Mouse (Mus musculus) kidney, embryonic 15.5 days (tissue): Measurements from ENCODE around the gene Nrde2. TPM values are rescaled to one million over a fixed set of nuclear protein-coding genes. Genes with fewer than 3 reads are reported as not detected.

Source experiments
- ATAC-seq: fragments of 200-750 bp; cut with Nextera tagmentation; replicated peaks from 2 replicates; pipeline ENCODE4 v1.8.0; 2017; ENCODE audit warnings: moderate TSS enrichment; ENCODE audit not compliant: low FRiP score
- H3K27ac ChIP-seq: fragments of 300-500 bp; sonication (generic); 2 replicates; pipeline ENCODE4 v1.5.1; 2015; ENCODE audit warnings: mild to moderate bottlenecking, inconsistent platforms
- H3K27me3 ChIP-seq: fragments of 300-500 bp; sonication (generic); 2 replicates; pipeline ENCODE4 v1.6.1; 2015; ENCODE audit warnings: inconsistent platforms
- H3K36me3 ChIP-seq: fragments of 300-500 bp; sonication (generic); 2 replicates; pipeline ENCODE4 v1.6.1; 2015; ENCODE audit warnings: inconsistent platforms
- H3K4me1 ChIP-seq: fragments of 300-500 bp; sonication (generic); 2 replicates; pipeline ENCODE4 v1.6.1; 2015; ENCODE audit warnings: inconsistent platforms
- H3K4me2 ChIP-seq: fragments of 300-500 bp; sonication (generic); 2 replicates; pipeline ENCODE4 v1.6.1; 2015; ENCODE audit warnings: moderate library complexity, mild to moderate bottlenecking, inconsistent platforms
- H3K4me3 ChIP-seq: fragments of 300-500 bp; sonication (generic); replicated peaks from 2 replicates; pipeline ENCODE4 v1.5.1; 2015; ENCODE audit warnings: mild to moderate bottlenecking, inconsistent platforms
- H3K9ac ChIP-seq: fragments of 300-500 bp; sonication (generic); 2 replicates; pipeline ENCODE4 v1.6.1; 2015; ENCODE audit warnings: mild to moderate bottlenecking, inconsistent platforms
- H3K9me3 ChIP-seq: fragments of 300-500 bp; sonication (generic); replicated peaks from 2 replicates; pipeline ENCODE4 v1.6.1; 2016; ENCODE audit warnings: inconsistent platforms
- WGBS: fragments of 180-500 bp; shearing (Covaris S2); methylation state at CpG from one replicate; pipeline ENCODE4 v1.1.7; 2015; ENCODE audit warnings: mixed read lengths; 5-methylcytosine and 5-hydroxymethylcytosine counted together
- polyA plus RNA-seq: library from polyadenylated mRNA; unstranded; fragments of >200 nt; fragmentation: Nextera tagmentation; extraction: Ambion mirVana; gene quantifications from 2 replicates; pipeline ENCODE4 v1.2.1, GENCODE M21; 2015

The Nrde2 gene
- polyA plus RNA-seq, 1 experiment from 2014 or later, result 18.9 TPM

DNA sequence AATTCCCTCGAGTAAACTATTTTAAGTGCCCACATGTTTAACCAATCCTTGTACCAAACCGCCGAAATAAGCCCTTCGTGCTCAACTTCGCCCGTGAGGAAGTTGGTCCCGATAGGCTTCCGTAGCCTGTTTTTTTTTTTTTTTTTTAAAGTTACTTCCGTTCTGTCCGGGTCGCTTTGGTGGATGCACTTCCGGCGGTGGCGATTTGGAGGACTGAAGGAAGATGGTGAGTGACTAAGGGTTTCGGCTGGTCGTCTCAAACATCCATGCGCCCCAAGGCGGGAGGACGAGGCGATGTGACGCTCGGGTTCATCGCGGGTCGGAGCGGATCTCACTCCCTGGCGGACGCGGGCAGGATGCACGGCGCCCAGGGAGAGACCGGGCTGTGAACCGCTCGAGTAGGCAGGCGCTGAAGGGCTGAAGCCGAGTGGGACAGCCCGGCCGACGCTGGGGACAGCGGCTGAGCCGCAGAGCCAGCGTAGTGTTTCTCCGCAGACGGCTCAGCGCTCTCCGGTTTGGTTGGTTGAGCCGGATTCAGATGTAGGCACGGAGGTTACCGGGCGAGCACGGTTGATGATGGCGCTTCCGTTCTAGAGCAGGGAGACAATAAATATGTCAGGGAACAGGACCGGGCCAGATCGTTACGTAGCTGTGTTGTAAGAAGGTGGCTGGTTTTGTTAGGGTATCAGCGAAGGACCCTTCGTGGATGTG lies 49.3 kb downstream of the Nrde2 start, which contains the start of gene Psmc1:
Gene Psmc1 (plus strand): TSS at position 169 of the 711 bp plus-strand sequence.
- H3K9ac ChIP-seq, result peak within 1 kb of the TSS; percentile 96
- peaks cover 26% of the 10 kb centered on the region for H3K4me1 ChIP-seq
- H3K4me3 ChIP-seq, result peak within 1 kb of the TSS; percentile 94
- H3K27me3 ChIP-seq, result 0 out of 2 replicates have a peak, but pooled peaks cover under 1% of the 10 kb centered on the region
- H3K27ac ChIP-seq, result peak within 1 kb of the TSS; percentile 93
- peak; percentile 80 for ATAC-seq
- H3K4me2 ChIP-seq, result peak within 1 kb of the TSS; percentile 81
- H3K36me3 ChIP-seq, result peaks cover 32% of the 10 kb centered on the region
- H3K9me3 ChIP-seq, result no peaks in the 10 kb centered on the region
- WGBS, result under 1% methylated on average over 58 of the region's 58 CpGs

GRCm38 (mm10) chr12:100107436-100107835 lies 52.0 kb downstream of the Nrde2 start:
- H3K36me3 ChIP-seq, result peaks cover 8% of the 10 kb centered on the region
- no peak overlapping the region for H3K9ac ChIP-seq
- H3K4me2 ChIP-seq, result no peak overlapping the region
- H3K4me1 ChIP-seq, result peaks cover 26% of the 10 kb centered on the region
- H3K27ac ChIP-seq, result no peak overlapping the region
- H3K4me3 ChIP-seq, result no peak overlapping the region
- no peak for ATAC-seq
- 48% methylated on average over 4 of the region's 4 CpGs for WGBS
- H3K27me3 ChIP-seq, result 0 out of 2 replicates have a peak, but pooled peaks cover 3% of the 10 kb centered on the region
- H3K9me3 ChIP-seq, result no peaks in the 10 kb centered on the region

- no peaks in the 10 kb centered on the region for H3K9me3 ChIP-seq
- H3K27ac ChIP-seq, result no peak overlapping the region
- no peak overlapping the region for H3K4me3 ChIP-seq
- 0 out of 2 replicates have a peak, but pooled peaks cover 3% of the 10 kb centered on the region for H3K27me3 ChIP-seq
- no peaks in the 10 kb centered on the region for H3K36me3 ChIP-seq
- H3K4me1 ChIP-seq, result peaks cover 22% of the 10 kb centered on the region
- 0 out of 2 replicates have a peak overlapping the region, but pooled peaks have one; percentile 19 for H3K4me2 ChIP-seq
- 12% methylated on average over 20 of the region's 20 CpGs for WGBS
- ATAC-seq, result no peak
- no peak overlapping the region for H3K9ac ChIP-seq
Observed at GRCm38 (mm10) chr12:100106275-100106895, 53.1 kb downstream of the Nrde2 start.

DNA sequence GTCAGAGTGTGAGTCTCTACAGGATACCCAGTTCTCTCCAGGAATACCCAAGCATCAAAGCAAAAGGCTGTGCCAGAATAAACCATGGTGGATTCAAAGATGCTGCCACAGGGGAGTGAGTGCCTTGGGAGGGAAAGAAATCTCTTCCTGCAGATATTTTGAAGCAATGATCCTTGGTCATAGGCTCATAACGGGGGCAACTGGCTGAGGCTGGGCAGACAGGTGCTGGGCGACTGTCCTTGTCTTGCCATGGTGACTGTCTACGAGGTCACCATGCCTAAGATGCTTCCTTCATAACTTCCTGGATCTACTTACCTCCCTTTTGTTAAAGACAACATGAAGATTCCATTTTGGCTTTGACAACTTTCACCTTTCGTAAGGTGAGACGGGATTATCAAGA lies 54.9 kb downstream of the Nrde2 start:
- 93% methylated on average over 5 of the region's 5 CpGs for WGBS
- H3K4me3 ChIP-seq, result no peak overlapping the region
- peaks cover 12% of the 10 kb centered on the region for H3K4me1 ChIP-seq
- no peak overlapping the region for H3K4me2 ChIP-seq
- ATAC-seq, result no peak
- H3K9me3 ChIP-seq, result no peaks in the 10 kb centered on the region
- H3K36me3 ChIP-seq, result no peaks in the 10 kb centered on the region
- 0 out of 2 replicates have a peak, but pooled peaks cover 3% of the 10 kb centered on the region for H3K27me3 ChIP-seq
- H3K27ac ChIP-seq, result no peak overlapping the region
- no peak overlapping the region for H3K9ac ChIP-seq

DNA sequence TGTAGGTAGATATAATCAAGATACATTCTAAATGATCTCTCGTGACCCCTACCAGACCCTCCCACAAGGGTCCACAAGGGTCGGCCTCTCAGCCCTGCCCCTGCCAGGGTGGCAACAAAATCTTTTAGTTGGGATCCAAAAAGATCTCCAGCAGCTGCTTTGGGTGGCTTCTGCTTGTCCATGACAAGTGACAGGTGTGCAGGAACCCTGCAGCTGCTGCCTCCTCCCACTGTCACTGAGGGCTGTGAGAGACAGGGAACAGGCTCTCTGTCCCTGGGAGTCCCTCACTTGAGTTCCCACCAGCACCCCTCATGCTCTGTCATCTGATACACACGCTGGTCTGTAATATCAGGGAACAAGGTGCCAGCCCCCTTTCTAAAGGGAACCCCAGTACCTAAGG lies 57.8 kb downstream of the Nrde2 start:
- no peak overlapping the region for H3K27ac ChIP-seq
- H3K9me3 ChIP-seq, result no peaks in the 10 kb centered on the region
- H3K27me3 ChIP-seq, result 0 out of 2 replicates have a peak, but pooled peaks cover 3% of the 10 kb centered on the region
- no peak for ATAC-seq
- H3K36me3 ChIP-seq, result no peaks in the 10 kb centered on the region
- peaks cover 9% of the 10 kb centered on the region; the same call in 1 of the 2 replicates for H3K4me1 ChIP-seq
- H3K4me3 ChIP-seq, result no peak overlapping the region
- H3K4me2 ChIP-seq, result no peak overlapping the region
- WGBS, result 63% methylated on average over 3 of the region's 3 CpGs
- H3K9ac ChIP-seq, result no peak overlapping the region

GRCm38 (mm10) chr12:100100707-100101030 lies 58.8 kb downstream of the Nrde2 start:
- no peak overlapping the region for H3K27ac ChIP-seq
- no peaks in the 10 kb centered on the region for H3K4me1 ChIP-seq
- 74% methylated on average over 3 of the region's 3 CpGs for WGBS
- ATAC-seq, result no peak
- no peaks in the 10 kb centered on the region for H3K9me3 ChIP-seq
- no peak overlapping the region for H3K4me3 ChIP-seq
- H3K36me3 ChIP-seq, result no peaks in the 10 kb centered on the region
- no peak overlapping the region for H3K9ac ChIP-seq
- H3K4me2 ChIP-seq, result no peak overlapping the region
- 0 out of 2 replicates have a peak, but pooled peaks cover 3% of the 10 kb centered on the region for H3K27me3 ChIP-seq

DNA sequence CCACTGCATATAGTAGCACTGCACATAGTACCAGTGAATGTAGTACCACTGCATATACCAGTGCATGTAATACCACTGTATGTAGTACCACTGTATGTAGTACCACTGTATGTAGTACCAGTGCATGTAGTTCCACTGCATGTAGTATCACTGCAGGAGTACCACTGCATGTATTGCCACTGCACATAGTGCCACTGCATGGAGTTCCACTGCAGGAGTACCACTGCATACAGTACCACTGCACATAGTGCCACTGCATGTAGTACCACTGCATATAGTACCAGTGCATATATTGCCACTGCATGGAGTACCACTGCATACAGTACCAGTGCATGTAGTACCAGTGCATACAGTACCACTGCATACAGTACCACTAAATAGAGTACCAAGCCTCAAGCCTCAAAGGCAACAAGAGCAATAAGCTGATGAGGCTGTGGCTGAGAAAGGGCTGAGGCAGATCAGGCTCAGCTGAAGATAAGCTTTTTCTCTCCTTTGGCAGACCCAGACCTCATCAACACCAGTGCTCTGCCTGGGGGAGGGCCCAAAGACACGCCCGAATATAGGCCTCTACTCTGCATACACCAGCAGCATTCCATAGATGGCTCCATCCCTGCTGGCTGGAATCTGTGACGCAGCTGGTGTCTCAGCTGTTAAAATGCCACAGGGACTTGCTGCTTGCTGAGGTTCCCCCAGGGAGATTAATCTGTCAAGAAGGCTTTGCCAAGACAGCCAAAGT lies 59.3 kb downstream of the Nrde2 start:
- WGBS, result 74% methylated on average over 3 of the region's 3 CpGs
- no peaks in the 10 kb centered on the region for H3K9me3 ChIP-seq
- no peaks in the 10 kb centered on the region for H3K36me3 ChIP-seq
- no peak overlapping the region for H3K9ac ChIP-seq
- no peak overlapping the region for H3K4me2 ChIP-seq
- H3K27ac ChIP-seq, result no peak overlapping the region
- no peaks in the 10 kb centered on the region for H3K4me1 ChIP-seq
- H3K27me3 ChIP-seq, result 0 out of 2 replicates have a peak, but pooled peaks cover 2% of the 10 kb centered on the region
- ATAC-seq, result no peak
- H3K4me3 ChIP-seq, result no peak overlapping the region

GRCm38 (mm10) chr12:100093046-100093445 lies 66.4 kb downstream of the Nrde2 start:
- Histone ChIP-seq H3K4me3 (no peak overlapping the region), H3K9ac (no peak overlapping the region), H3K4me2 (no peak overlapping the region), H3K27ac (no peak overlapping the region), H3K27me3 (no peaks in the 10 kb centered on the region), H3K9me3 (no peaks in the 10 kb centered on the region), H3K4me1 (no peaks in the 10 kb centered on the region), H3K36me3 (no peaks in the 10 kb centered on the region)
- WGBS, result 80% methylated on average over 11 of the region's 11 CpGs
- no peak for ATAC-seq

DNA sequence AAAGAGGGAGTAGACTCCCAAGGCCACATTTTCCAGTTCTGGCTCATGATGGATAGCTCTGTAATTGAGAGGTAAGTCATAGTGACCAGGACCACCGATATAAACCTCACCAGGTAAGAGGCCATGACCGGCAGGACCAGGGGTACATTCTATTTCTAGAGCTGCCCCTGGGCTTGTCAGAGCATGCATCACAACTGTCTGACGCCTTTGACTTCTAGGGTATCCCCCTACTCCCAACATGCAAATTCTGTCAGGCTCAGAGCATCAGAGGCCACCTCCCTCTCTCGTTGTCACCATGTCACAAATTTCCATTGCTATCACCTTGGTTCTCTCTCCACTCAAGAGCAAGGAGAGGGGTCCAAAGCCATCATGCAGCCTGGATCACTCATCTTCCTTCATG lies 68.7 kb downstream of the Nrde2 start:
- H3K4me3 ChIP-seq, result no peak overlapping the region
- no peak overlapping the region for H3K27ac ChIP-seq
- H3K4me1 ChIP-seq, result no peaks in the 10 kb centered on the region
- H3K9ac ChIP-seq, result no peak overlapping the region
- H3K36me3 ChIP-seq, result no peaks in the 10 kb centered on the region
- 91% methylated on average over 4 of the region's 4 CpGs for WGBS
- no peak overlapping the region for H3K4me2 ChIP-seq
- no peaks in the 10 kb centered on the region for H3K9me3 ChIP-seq
- no peak for ATAC-seq
- no peaks in the 10 kb centered on the region for H3K27me3 ChIP-seq

DNA sequence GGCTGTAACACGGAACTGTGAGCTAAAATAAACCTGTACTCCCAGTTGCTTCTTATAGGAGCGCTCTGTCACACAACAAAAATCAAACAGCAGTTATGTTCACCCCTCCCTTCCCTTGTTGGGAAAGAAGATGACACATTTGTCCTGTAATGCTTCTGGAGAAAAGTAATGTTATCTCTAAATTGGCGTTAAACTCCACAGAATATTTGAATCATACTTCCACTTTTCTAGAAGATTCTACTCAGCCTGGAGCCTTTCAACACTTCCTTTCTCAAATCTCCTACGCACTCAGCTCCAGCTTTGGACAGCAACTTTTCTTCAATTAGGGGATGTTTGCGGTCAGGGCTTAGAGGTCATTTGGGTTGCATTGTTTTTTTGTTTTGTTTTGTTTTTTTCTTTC lies 70.2 kb downstream of the Nrde2 start:
- Histone ChIP-seq H3K4me2 (no peak overlapping the region), H3K9me3 (no peaks in the 10 kb centered on the region), H3K4me3 (no peak overlapping the region), H3K9ac (no peak overlapping the region), H3K4me1 (peaks cover 5% of the 10 kb centered on the region), H3K36me3 (no peaks in the 10 kb centered on the region), H3K27me3 (no peaks in the 10 kb centered on the region), H3K27ac (no peak overlapping the region)
- no peak for ATAC-seq
- WGBS, result 85% methylated on average over 5 of the region's 5 CpGs

DNA sequence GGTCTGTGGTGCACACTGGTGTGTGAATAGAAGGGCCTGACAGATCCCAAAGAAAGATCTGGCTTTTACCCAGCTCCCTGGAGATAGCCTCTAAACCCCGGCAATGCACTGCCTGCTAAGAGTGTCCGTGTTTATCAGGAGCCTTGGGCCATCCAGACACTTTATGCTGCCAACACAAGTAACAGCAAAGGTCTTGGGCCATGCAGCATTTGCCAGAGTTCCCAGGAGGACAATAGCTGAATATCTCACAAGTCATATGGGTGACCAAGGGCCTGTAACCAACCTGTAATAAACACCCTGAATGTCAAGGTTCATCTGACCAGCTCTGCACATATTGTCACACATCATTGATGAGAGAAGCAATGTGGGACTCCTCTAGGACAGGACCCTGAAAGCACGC lies 71.4 kb downstream of the Nrde2 start:
- Histone ChIP-seq H3K36me3 (no peaks in the 10 kb centered on the region), H3K4me1 (peaks cover 12% of the 10 kb centered on the region), H3K9ac (no peak overlapping the region), H3K9me3 (no peaks in the 10 kb centered on the region), H3K27me3 (no peaks in the 10 kb centered on the region), H3K4me2 (no peak overlapping the region), H3K4me3 (no peak overlapping the region), H3K27ac (no peak overlapping the region)
- WGBS, result 77% methylated on average over 3 of the region's 3 CpGs
- no peak for ATAC-seq
